Mouse (Mus musculus): ENCODE measurements at regions not wholly inside any gene's neighbourhood (a gene's known extent, or its start where the extent isn't known, plus 50 kb on each side); places are given as distances from the start of the nearest gene placed in this dataset.

DNA sequence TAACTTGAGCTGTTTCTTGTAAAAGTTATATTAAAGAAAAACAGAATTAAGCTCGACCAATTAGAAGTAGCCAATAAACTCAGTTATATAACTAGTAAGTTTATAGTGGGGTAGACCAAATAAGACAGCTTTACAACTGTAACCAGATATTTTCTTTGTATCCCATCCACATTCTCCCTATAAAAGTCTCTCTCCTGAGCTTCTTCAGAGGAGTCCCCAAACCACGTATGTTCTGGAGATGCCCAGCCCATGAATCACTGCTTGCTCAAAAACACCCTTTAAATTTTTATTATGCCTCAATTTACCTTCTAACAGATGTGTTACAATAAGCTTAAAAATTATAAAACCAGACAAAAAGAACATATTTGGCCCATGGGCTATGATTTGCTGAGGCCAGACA, 270.1 kb downstream of the Ccdc91 start:
- no peak overlapping the region for H3K4me3 ChIP-seq (replicated peaks; ENCODE audit: low read length)
- H3K4me1 ChIP-seq (ENCODE audit: control insufficient read depth, insufficient read depth, low read length) = no peaks in the 10 kb centered on the region
- 74% methylated on average over 2 of the region's 2 CpGs for WGBS
- no peaks in the 10 kb centered on the region for H3K36me3 ChIP-seq (ENCODE audit: control insufficient read depth, insufficient read depth, low read length)
- H3K27ac ChIP-seq (ENCODE audit: low read length) = no peak overlapping the region
- no peaks in the 10 kb centered on the region for H3K9me3 ChIP-seq (replicated peaks; ENCODE audit: control insufficient read depth, low read length)
- no peak overlapping the region for H3K9ac ChIP-seq (ENCODE audit: low read length)
- H3K4me2 ChIP-seq (ENCODE audit: low read depth, low read length) = no peak overlapping the region
- no peak for ATAC-seq (ENCODE audit: insufficient read depth, low FRiP score)
- H3K27me3 ChIP-seq (ENCODE audit: control insufficient read depth, insufficient read depth, low read length) = no peaks in the 10 kb centered on the region

DNA sequence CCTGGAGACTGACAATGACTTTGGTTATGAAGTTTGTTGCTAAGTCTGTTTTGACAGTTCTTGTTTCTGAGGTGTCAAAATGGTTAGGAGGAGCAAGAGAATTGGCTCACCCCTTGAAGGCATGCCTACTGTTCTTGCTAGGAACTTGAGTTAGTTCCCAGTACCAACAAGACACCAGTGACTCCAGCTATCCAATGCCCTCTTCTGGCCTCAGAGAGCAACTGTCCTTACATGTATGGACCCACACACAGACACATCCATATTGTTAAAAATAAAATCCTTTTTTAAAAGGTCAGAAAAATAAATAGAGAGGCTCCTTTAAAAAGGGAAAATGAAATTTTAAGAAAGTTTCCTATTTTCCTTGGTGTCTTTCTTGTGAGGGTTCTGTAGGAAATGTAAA, 272.3 kb downstream of the Ccdc91 start:
- Histone ChIP-seq H3K9ac (ENCODE audit: low read length) (no peak overlapping the region), H3K4me3 (replicated peaks; ENCODE audit: low read length) (no peak overlapping the region), H3K27ac (ENCODE audit: low read length) (no peak overlapping the region), H3K27me3 (ENCODE audit: control insufficient read depth, insufficient read depth, low read length) (no peaks in the 10 kb centered on the region), H3K9me3 (replicated peaks; ENCODE audit: control insufficient read depth, low read length) (no peaks in the 10 kb centered on the region), H3K36me3 (ENCODE audit: control insufficient read depth, insufficient read depth, low read length) (no peaks in the 10 kb centered on the region), H3K4me1 (ENCODE audit: control insufficient read depth, insufficient read depth, low read length) (no peaks in the 10 kb centered on the region), H3K4me2 (ENCODE audit: low read depth, low read length) (no peak overlapping the region)
- ATAC-seq (ENCODE audit: insufficient read depth, low FRiP score) = no peak

DNA sequence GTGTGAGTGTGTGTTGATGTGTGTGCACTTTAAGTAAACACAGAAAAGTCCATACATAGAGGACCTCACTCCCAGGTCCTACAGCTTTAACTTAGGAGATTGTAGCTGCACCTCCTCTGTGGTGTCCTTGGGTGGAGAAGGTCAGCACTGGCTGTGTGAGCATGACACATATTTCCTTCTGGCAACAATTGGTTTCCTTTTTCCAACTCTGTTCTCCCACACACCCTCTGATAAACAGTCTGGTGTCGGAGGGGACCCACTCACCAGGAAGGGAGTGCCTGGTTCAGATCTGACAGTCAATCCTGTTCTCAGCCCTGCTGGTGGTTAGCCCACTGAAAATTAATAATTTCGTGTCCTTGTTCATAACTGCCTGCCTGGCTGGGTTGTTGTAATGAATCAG, 276.7 kb downstream of the Ccdc91 start:
- WGBS = 56% methylated on average over 2 of the region's 2 CpGs
- no peaks in the 10 kb centered on the region for H3K27me3 ChIP-seq (ENCODE audit: control insufficient read depth, insufficient read depth, low read length)

DNA sequence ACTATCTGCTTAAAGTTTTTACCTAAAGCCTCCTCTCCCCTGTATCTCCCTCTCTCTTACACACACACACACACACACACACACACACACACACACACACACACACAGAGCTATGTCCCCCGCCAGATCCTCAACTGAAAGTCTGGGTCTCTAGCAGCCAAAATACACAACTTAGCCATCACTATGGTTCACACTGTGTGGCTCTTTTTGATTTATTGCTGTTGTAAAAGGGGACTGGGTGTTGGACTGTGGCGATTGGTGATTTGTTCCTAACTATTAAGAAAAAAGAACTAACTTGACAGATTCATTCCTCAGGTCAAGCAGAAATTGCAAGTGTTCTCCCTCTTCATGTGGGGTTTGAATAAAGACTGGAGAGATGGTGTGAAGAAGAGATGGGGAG, 278.2 kb downstream of the Ccdc91 start:
- H3K36me3 ChIP-seq (ENCODE audit: control insufficient read depth, insufficient read depth, low read length) = no peaks in the 10 kb centered on the region
- no peak overlapping the region for H3K4me2 ChIP-seq (ENCODE audit: low read depth, low read length)
- no peak for ATAC-seq (ENCODE audit: insufficient read depth, low FRiP score)
- no peaks in the 10 kb centered on the region for H3K9me3 ChIP-seq (replicated peaks; ENCODE audit: control insufficient read depth, low read length)
- H3K27ac ChIP-seq (ENCODE audit: low read length) = no peak overlapping the region
- WGBS = 49% methylated on average over 2 of the region's 2 CpGs
- no peak overlapping the region for H3K4me3 ChIP-seq (replicated peaks; ENCODE audit: low read length)
- H3K9ac ChIP-seq (ENCODE audit: low read length) = no peak overlapping the region
- H3K4me1 ChIP-seq (ENCODE audit: control insufficient read depth, insufficient read depth, low read length) = no peaks in the 10 kb centered on the region
- H3K27me3 ChIP-seq (ENCODE audit: control insufficient read depth, insufficient read depth, low read length) = no peaks in the 10 kb centered on the region

More for the DNA sequence above, 276.7 kb downstream of the Ccdc91 start:
- H3K4me2 ChIP-seq (ENCODE audit: low read depth, low read length) = no peak overlapping the region
- no peak overlapping the region for H3K9ac ChIP-seq (ENCODE audit: low read length)
- H3K27ac ChIP-seq (ENCODE audit: low read length) = no peak overlapping the region
- no peaks in the 10 kb centered on the region for H3K36me3 ChIP-seq (ENCODE audit: control insufficient read depth, insufficient read depth, low read length)
- no peaks in the 10 kb centered on the region for H3K9me3 ChIP-seq (replicated peaks; ENCODE audit: control insufficient read depth, low read length)
- no peaks in the 10 kb centered on the region for H3K4me1 ChIP-seq (ENCODE audit: control insufficient read depth, insufficient read depth, low read length)
- no peak overlapping the region for H3K4me3 ChIP-seq (replicated peaks; ENCODE audit: low read length)
- ATAC-seq (ENCODE audit: insufficient read depth, low FRiP score) = 0 out of 2 replicates have a peak, but pooled peaks have one; percentile 25

DNA sequence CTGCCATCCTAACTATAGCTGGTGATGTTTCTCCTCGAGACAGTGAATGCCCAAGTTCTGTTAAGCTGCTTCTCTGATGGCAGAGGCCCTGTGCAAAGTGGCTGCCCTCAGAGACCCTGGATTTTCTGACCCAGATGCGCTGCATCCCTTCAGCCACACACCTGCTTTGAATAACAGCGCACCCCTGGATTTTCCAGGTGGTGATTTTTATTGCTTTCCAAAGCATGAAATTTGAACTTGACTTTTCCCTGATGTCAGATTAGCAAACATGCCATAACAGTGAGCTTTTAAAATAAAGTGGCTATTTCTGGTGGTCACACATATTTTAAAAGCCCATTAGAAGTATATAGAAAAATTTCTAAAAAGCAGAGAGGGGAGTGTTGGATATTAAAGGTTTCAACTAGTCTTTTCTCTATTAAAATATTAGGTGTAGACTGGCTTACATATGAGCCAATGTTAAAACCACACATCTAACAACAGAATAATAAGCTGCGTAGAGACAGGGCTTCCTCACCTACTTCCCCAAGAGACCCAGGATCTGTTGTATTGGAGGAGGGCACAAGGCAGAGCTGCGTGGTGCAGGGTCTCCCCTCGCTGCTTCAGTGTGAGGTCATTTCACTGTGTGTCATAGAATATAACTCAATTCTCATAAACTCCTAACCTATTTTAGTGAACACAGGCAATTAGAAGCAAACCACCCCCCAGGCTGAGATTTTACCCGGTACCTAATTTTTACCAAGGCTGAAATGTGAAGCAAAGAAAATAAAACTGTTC, 280.3 kb downstream of the Ccdc91 start:
- Histone ChIP-seq H3K27me3 (ENCODE audit: control insufficient read depth, insufficient read depth, low read length) (no peaks in the 10 kb centered on the region), H3K9ac (ENCODE audit: low read length) (no peak overlapping the region), H3K4me3 (replicated peaks; ENCODE audit: low read length) (no peak overlapping the region), H3K36me3 (ENCODE audit: control insufficient read depth, insufficient read depth, low read length) (no peaks in the 10 kb centered on the region), H3K4me1 (ENCODE audit: control insufficient read depth, insufficient read depth, low read length) (peaks cover 3% of the 10 kb centered on the region; the same call in 1 of the 2 replicates), H3K27ac (ENCODE audit: low read length) (no peak overlapping the region), H3K4me2 (ENCODE audit: low read depth, low read length) (no peak overlapping the region), H3K9me3 (replicated peaks; ENCODE audit: control insufficient read depth, low read length) (no peaks in the 10 kb centered on the region)
- ATAC-seq (ENCODE audit: insufficient read depth, low FRiP score) = no peak
- WGBS = 81% methylated on average over 7 of the region's 7 CpGs

DNA sequence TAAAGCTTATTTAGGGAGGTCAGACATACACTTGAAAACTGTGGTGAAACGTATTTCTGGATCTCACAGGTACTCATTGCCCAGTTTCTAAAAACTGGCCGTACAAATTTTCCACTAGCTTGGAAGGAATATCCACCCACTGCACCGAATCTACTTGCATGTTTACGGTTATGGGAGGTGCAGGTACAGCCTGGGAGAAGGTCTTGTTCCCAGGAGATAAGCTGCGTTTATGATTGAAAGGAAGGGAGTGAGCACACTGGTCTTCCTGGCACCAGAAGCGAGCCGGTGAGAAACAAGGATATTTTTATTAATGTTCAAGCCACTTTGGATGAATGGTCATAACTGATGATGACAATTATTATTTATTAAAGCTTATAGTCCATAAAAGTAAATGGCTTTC, 283.9 kb downstream of the Ccdc91 start:
- Histone ChIP-seq H3K4me1 (ENCODE audit: control insufficient read depth, insufficient read depth, low read length) (peaks cover 3% of the 10 kb centered on the region; the same call in 1 of the 2 replicates), H3K9ac (ENCODE audit: low read length) (no peak overlapping the region), H3K4me3 (replicated peaks; ENCODE audit: low read length) (no peak overlapping the region), H3K27ac (ENCODE audit: low read length) (no peak overlapping the region), H3K27me3 (ENCODE audit: control insufficient read depth, insufficient read depth, low read length) (no peaks in the 10 kb centered on the region), H3K9me3 (replicated peaks; ENCODE audit: control insufficient read depth, low read length) (no peaks in the 10 kb centered on the region), H3K4me2 (ENCODE audit: low read depth, low read length) (no peak overlapping the region), H3K36me3 (ENCODE audit: control insufficient read depth, insufficient read depth, low read length) (no peaks in the 10 kb centered on the region)
- no peak for ATAC-seq (ENCODE audit: insufficient read depth, low FRiP score)
- WGBS = 75% methylated on average over 7 of the region's 7 CpGs

DNA sequence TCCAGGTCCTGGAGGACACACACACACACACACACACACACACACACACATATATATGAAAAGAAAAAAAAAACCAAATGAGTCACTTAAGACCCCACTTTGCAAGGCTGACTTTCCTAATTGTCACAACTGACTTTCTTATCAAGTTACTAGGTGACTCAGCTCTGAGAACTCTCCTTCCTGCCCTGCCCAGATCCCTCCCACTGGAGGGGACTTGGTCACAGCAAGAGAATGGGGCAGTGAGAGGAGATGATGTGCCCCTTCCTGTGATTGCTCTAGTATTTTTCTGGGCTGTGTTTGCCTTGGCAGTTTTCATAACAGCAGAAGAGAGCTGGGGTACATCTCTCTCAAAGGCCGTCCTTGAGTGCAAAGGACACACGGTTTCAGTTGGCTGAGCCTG, 284.5 kb downstream of the Ccdc91 start:
- ATAC-seq (ENCODE audit: insufficient read depth, low FRiP score) = no peak
- WGBS = 72% methylated on average over 2 of the region's 2 CpGs
- H3K27me3 ChIP-seq (ENCODE audit: control insufficient read depth, insufficient read depth, low read length) = no peaks in the 10 kb centered on the region

DNA sequence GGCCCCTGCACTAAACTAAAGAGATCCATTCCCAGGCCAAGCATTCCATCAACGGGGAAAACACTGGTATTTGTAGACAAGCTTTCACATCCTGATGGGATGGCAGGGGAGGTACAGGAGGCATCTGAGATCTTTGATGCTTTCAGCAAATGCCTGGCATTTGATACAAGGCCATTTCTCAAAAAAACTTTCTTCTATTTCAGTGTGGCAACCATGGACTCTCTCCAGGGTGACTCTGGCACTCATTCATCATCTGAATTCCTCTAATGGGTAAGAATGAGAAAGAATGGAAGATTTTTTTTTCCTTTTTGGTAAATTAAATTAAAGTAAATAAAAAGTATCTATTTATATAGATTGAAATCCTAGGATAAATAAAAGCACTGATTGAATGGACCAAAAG, 281.8 kb upstream of the Far2 start:
- Histone ChIP-seq H3K4me1 (ENCODE audit: control insufficient read depth, insufficient read depth, low read length) (peaks cover under 1% of the 10 kb centered on the region; the same call in 1 of the 2 replicates), H3K36me3 (ENCODE audit: control insufficient read depth, insufficient read depth, low read length) (no peaks in the 10 kb centered on the region), H3K27ac (ENCODE audit: low read length) (no peak overlapping the region), H3K27me3 (ENCODE audit: control insufficient read depth, insufficient read depth, low read length) (no peaks in the 10 kb centered on the region), H3K4me2 (ENCODE audit: low read depth, low read length) (no peak overlapping the region), H3K4me3 (replicated peaks; ENCODE audit: low read length) (no peak overlapping the region), H3K9ac (ENCODE audit: low read length) (no peak overlapping the region), H3K9me3 (replicated peaks; ENCODE audit: control insufficient read depth, low read length) (no peaks in the 10 kb centered on the region)
- 39% methylated on average over 1 of the region's 1 CpGs for WGBS
- no peak for ATAC-seq (ENCODE audit: insufficient read depth, low FRiP score)

More for the DNA sequence above, 284.5 kb downstream of the Ccdc91 start:
- no peak overlapping the region for H3K27ac ChIP-seq (ENCODE audit: low read length)
- no peak overlapping the region for H3K4me2 ChIP-seq (ENCODE audit: low read depth, low read length)
- no peaks in the 10 kb centered on the region for H3K36me3 ChIP-seq (ENCODE audit: control insufficient read depth, insufficient read depth, low read length)
- no peak overlapping the region for H3K4me3 ChIP-seq (replicated peaks; ENCODE audit: low read length)
- peaks cover 3% of the 10 kb centered on the region; the same call in 1 of the 2 replicates for H3K4me1 ChIP-seq (ENCODE audit: control insufficient read depth, insufficient read depth, low read length)
- no peaks in the 10 kb centered on the region for H3K9me3 ChIP-seq (replicated peaks; ENCODE audit: control insufficient read depth, low read length)
- no peak overlapping the region for H3K9ac ChIP-seq (ENCODE audit: low read length)

DNA sequence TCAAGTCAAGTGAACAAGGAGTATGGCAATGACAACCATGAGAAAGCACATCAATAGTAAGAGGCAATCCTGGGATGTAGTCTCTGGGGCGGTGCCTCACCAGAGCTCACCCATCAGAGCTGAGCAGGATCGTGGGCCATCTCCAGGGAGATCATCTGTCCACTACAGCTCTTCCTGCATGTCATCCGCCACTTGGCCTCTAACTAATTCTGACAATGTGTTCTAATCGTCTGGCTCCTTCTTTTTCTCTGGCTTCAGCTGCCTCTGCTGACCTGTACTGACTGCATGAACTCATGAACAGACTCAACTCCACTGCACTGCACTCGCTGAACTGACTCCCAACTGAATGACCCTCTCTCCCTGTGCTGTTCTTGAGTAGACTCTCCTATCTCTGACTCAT, 277.9 kb upstream of the Far2 start:
- H3K27me3 ChIP-seq (ENCODE audit: control insufficient read depth, insufficient read depth, low read length) = no peaks in the 10 kb centered on the region
- no peak overlapping the region for H3K27ac ChIP-seq (ENCODE audit: low read length)
- no peaks in the 10 kb centered on the region for H3K4me1 ChIP-seq (ENCODE audit: control insufficient read depth, insufficient read depth, low read length)
- ATAC-seq (ENCODE audit: insufficient read depth, low FRiP score) = no peak
- no peak overlapping the region for H3K4me2 ChIP-seq (ENCODE audit: low read depth, low read length)
- H3K36me3 ChIP-seq (ENCODE audit: control insufficient read depth, insufficient read depth, low read length) = no peaks in the 10 kb centered on the region
- H3K9me3 ChIP-seq (replicated peaks; ENCODE audit: control insufficient read depth, low read length) = no peaks in the 10 kb centered on the region
- H3K9ac ChIP-seq (ENCODE audit: low read length) = no peak overlapping the region
- WGBS = 81% methylated on average over 5 of the region's 5 CpGs
- no peak overlapping the region for H3K4me3 ChIP-seq (replicated peaks; ENCODE audit: low read length)

Measured in stomach, embryonic 16.5 days (tissue).